Mouse (Mus musculus) brain, embryonic 14.5 days (tissue): ENCODE measurements around the gene Prpf6.

Experiments used
- CTCF ChIP-seq: fragments of 200-500 bp; IDR thresholded peaks from 2 replicates; pipeline ENCODE4 v1.5.1; 2012; ENCODE audit warnings: inconsistent platforms, mild to moderate bottlenecking, moderate library complexity, borderline replicate concordance; ENCODE audit not compliant: insufficient read depth, insufficient read length; ENCODE audit errors: extremely low read depth
- POLR2A ChIP-seq: fragments of 200-500 bp; IDR thresholded peaks from 2 replicates; pipeline ENCODE4 v1.6.1; 2012; ENCODE audit warnings: mild to moderate bottlenecking, inconsistent platforms, borderline replicate concordance; ENCODE audit not compliant: poor library complexity, insufficient read depth, insufficient read length, severe bottlenecking; ENCODE audit errors: extremely low read depth

DNA sequence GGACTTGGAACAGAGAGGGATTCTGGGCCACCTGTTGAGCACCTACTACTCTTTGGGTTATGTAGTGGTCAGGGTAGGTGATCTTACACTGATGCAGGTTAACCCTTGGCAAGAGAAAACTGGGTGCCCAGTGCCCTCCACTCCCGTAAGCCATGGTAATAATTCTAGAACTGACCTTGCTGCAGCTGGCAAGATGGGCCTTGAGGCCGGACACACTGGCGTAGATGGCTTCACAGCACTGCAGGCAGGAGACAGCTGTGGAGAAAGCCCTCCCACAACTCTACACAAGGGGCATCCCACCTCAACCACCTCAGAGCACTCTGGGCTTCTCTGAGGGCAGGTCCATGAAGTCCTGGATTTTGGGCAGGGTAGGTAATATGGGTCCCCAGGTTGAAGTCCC lies 5.5 kb upstream of the Prpf6 start:
- TF ChIP-seq CTCF: no peak
- no peak for TF ChIP-seq POLR2A
